Mouse (Mus musculus) adrenal gland, adult 18-20 months (tissue): ENCODE results near the gene Klk12. TPM values are rescaled to one million over a fixed set of nuclear protein-coding genes. Genes with fewer than 3 reads are reported as not detected.

Experiments used
- DNase-seq, 2 experiments: peaks; one replicate each; pipeline ENCODE4 v3.0.0; 2021 to 2022; ENCODE audit warnings: low spot score in 2 of 2
- long read RNA-seq, 2 experiments: library from polyadenylated mRNA; stranded (forward); transcript quantifications; one replicate each; pipeline ENCODE4 v2.0.0; 2021
- total RNA-seq, 2 experiments: library from RNA; stranded (reverse); gene quantifications; 1 replicate in 1 of 2; 2 replicates in 1 of 2; pipeline ENCODE4 v1.2.3; 2021

The Klk12 gene
- not detected for total RNA-seq
- long read RNA-seq, experiment 1, result 0 reads
- long read RNA-seq, experiment 2, result 0 reads

DNA sequence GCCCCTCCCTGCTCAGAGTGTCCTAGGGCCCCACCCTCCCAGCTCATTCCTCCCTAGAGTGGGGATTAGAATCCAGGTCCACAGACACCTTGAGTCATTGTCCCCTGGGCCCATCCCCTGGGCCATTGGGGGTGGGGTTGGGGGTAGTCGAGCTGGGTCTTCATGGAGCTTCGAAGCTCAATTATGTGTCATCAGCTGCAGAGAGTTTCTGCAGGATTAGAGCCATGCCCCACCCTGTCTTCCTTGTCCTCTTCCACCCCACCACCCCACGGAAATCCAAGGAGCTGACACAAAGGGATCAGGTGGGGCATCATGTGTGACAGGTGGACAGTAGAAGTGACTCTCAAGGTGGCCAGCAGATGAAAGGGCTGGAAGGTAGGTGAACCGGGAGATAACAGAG, at the start of gene Klk12:
Gene Klk12, plus strand, starts transcription at position 301 of the 400 bp plus-strand sequence.
- no peak for DNase-seq

- no peak for DNase-seq
Observed at GRCm38 (mm10) chr7:43747788-43748187, 20.9 kb upstream of the Klk12 start.

GRCm38 (mm10) chr7:43752806-43753205, 15.9 kb upstream of the Klk12 start:
- DNase-seq, result no peak

GRCm38 (mm10) chr7:43766484-43766883, 2.2 kb upstream of the Klk12 start:
- no peak for DNase-seq

DNA sequence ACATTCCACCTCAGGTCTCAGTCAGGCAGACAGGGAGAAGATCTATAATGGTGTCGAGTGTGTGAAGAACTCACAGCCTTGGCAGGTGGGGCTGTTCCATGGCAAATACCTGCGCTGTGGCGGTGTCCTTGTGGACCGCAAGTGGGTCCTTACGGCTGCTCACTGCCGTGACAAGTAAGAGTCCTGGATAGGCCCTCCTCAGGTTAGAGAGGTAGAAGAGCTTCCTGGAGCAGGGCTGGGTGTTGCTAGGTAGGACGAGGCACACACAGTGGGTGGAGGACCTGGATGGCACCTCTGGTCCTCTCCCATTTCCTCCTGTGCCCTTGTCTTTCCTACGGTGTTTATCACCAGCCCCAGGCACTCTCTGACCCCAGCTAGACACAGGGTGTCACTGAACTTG, 939 bp downstream of the Klk12 start:
- DNase-seq, result no peak

DNA sequence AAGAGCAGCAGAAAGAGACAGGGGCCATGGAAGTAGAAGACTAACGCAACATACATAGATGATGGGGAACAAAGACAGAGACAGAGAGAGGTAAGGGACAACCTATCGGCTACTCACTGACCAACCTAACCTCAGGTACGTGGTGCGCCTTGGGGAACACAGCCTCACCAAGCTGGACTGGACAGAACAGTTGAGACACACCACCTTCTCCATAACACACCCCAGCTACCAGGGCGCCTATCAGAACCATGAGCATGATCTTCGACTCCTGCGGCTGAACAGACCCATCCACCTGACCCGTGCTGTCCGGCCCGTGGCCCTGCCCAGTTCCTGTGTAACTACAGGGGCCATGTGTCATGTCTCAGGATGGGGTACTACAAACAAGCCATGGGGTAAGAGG, 2.0 kb downstream of the Klk12 start:
- peak in 1 of 2 experiments; percentile 7 for DNase-seq

DNA sequence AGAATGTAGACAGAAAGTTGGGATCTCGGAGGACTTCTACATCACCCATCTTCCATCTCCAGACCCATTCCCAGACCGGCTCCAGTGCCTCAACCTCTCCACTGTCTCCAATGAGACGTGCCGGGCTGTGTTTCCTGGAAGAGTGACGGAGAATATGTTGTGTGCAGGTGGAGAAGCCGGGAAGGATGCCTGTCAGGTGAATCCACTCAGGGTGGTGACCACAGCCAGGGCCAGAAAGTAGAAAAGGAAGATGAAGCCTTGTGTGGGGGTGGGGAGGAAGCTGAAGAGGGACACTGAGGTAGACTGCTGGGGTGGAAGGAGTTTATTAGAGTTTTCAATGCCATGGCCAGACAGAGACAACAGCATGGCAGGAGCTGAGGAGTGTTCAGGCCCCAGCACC, 3.2 kb downstream of the Klk12 start:
- DNase-seq, result peak in 1 of 2 experiments; percentile 6

DNA sequence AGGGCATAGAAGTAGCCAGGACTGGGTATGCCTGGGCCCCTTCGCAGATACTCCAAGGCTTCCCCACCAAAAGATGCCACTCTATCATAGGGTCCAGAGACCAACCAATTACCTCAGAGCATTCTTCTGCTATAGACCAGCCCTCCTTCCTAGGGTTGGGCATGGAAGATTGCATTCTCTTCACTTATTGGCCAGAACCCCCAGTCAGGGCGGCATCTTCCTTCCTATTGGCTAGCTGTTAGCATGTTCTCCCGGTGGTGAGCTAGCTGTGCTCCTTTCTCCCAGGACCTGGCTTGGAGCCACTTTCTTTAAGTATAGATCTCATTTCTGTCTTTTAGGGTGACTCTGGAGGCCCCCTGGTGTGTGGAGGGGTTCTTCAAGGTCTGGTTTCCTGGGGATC, 4.2 kb downstream of the Klk12 start:
- DNase-seq, result no peak

- peak in 1 of 2 experiments; percentile 7 for DNase-seq
Observed at GRCm38 (mm10) chr7:43774364-43774763, 5.7 kb downstream of the Klk12 start, which contains the start of gene Klk11. Klk11 (plus strand) TSS chr7:43774604.

DNA sequence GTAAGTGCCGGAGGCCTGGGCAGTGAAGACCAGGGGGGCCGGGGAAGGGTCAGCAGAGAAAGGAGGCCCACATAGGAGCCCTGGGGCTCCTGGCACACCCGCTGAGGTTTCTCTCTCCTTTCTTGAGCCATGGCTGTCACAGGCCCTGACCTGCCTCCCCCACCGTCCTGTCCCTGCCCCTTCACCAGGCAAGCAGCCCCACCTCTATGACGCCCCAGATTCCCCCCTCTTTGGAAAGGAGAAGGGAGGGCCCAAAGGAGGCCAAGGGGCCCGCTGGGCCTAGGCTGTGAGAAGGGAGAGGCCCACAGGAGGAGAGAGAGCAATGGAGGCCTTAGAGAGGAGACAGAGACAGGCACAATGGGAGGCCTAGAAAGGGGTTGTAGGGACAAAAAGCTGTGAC, 6.1 kb downstream of the Klk12 start:
- peak in 1 of 2 experiments; percentile 5 for DNase-seq

- peak in 1 of 2 experiments; percentile 6 for DNase-seq
Observed at GRCm38 (mm10) chr7:43775311-43776057, 6.8 kb downstream of the Klk12 start.

DNA sequence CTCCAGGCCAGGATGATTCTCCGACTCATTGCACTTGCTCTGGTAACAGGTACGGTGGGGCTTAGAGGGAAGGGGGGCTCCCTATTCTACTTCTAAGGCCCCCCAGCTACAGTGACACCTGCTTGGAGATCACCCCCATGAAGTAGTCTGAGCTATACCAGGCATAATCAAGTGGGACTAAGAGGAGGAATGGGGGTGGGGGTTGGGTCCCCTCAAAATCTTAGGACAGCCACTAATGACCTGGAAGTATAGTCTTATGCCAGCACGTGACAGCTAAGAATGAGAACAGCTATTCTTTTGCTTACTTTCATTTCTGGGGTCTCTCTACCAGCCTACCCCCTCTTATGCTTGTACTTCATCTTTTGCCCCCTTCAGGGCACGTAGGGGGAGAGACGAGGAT, 7.8 kb downstream of the Klk12 start:
- no peak for DNase-seq

DNA sequence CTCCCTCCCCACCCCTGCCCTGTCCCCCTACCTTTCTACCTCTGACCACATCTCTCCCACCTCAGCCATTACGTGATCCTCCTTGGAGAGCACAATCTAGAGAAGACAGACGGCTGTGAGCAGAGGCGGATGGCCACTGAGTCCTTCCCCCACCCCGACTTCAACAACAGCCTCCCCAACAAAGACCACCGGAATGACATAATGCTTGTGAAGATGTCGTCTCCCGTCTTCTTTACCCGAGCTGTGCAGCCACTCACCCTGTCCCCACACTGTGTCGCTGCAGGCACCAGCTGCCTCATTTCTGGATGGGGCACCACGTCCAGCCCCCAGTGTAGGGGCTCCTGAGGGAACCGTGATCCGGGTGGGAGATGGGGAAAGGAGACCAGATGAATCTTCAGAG, 8.7 kb downstream of the Klk12 start:
- DNase-seq, result peak in 1 of 2 experiments; percentile 11

DNA sequence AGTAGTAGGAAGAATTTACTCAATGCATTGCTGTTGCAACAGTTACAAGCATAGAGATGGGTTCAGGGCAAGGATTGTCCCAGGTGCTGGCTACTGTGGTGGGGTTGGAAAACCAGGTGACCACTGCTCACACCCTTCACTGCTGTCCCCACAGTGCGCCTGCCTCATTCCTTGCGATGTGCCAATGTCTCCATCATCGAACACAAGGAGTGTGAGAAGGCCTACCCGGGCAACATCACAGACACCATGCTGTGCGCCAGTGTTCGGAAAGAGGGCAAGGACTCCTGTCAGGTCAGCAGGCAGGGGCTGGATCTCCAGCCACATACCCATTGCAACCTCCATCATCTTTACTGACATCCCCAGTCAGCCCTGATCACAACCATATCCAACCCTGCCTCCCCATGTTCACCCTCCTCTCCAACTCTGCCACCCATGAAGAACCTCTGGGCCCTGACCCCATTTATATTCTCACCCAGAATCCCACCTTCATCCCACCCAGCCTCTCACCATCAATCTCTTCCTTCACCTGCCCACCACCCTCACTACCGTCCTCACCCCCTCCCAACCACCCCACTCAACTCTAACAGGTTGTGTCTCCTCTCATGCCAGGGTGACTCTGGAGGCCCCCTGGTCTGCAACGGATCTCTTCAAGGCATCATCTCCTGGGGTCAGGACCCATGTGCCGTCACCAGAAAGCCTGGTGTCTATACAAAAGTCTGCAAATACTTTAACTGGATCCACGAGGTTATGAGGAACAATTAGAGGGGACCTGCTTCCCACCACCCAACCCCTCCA, 9.7 kb downstream of the Klk12 start:
- peak in 1 of 2 experiments; percentile 12 for DNase-seq

- peak in 1 of 2 experiments; percentile 14 for DNase-seq
Observed at GRCm38 (mm10) chr7:43780241-43780640, 11.5 kb downstream of the Klk12 start.

DNA sequence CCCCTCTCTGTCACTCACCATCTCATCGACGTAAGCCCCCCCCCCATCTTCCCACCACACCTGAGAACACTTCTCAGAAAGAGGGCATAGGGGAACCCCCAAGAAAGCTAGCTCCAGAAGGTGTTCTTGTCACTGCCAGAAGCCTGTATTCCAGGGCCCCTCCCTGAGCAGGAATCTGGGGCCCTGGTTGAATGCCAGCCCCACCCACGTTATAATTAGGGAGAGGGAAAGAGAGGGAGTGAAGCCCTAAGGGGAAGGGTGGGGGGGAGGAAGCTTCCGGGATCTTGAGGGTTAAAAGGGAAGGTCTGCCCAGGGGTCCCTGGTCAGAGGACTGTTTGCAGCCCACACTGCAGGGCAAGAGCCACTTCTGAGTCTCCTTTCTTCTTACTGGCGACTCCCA, 12.0 kb downstream of the Klk12 start, which contains the start of gene Klk10:
Gene Klk10, plus strand, starts transcription at position 290 of the 400 bp plus-strand sequence.
- DNase-seq, result peak in 1 of 2 experiments; percentile 10

GRCm38 (mm10) chr7:43781541-43781940, 12.8 kb downstream of the Klk12 start:
- peak in 1 of 2 experiments; percentile 15 for DNase-seq

GRCm38 (mm10) chr7:43782275-43783265, 13.9 kb downstream of the Klk12 start:
- peak; percentile 67 to 71 for DNase-seq

GRCm38 (mm10) chr7:43785286-43785685, 16.6 kb downstream of the Klk12 start:
- no peak for DNase-seq

- no peak for DNase-seq
Observed at GRCm38 (mm10) chr7:43788096-43788495, 19.4 kb downstream of the Klk12 start.

GRCm38 (mm10) chr7:43789295-43789694, 20.6 kb downstream of the Klk12 start:
- DNase-seq, result no peak
